Mouse (Mus musculus) T-helper 17 cell (primary cell): ENCODE measurements around the gene Uba6.

Experiments used
- in situ Hi-C, 2 experiments: fragments of 300-600 bp; cut with MboI, MseI; formaldehyde crosslinking; loops; 1 replicate in 1 of 2; 2 replicates in 1 of 2; pipeline ENCODE4 v1.15.1; 2025; ENCODE audit warnings: high pct_unique_total_duplicates in 2 of 2

Gene Uba6

GRCm38 (mm10) chr5:86172449-86173161, at the start of gene Uba6:
Gene Uba6 (minus strand): TSS chr5:86172803.
- in situ Hi-C loops: loop anchor here in 1 of 2 experiments (10.0 kb wide), 1 partner anchor 632 kb away; the partner anchor contains the start of gene Ythdc1

- in situ Hi-C loops: no loop called here
Measured at GRCm38 (mm10) chr5:86197801-86198200, 25.2 kb upstream of the Uba6 start, which contains the start of gene Gnrhr. Gene Gnrhr (minus strand): TSS chr5:86197901.

- in situ Hi-C loops: loop anchor here in 1 of 2 experiments (5.0 kb wide), 1 partner anchor 221 kb away; no protein-coding TSS in a partner anchor
Measured at GRCm38 (mm10) chr5:86191356-86191755, 18.8 kb upstream of the Uba6 start.

GRCm38 (mm10) chr5:86190770-86191169, 18.2 kb upstream of the Uba6 start:
- in situ Hi-C loops: loop anchor here in 1 of 2 experiments (5.0 kb wide), 1 partner anchor 222 kb away; no protein-coding TSS in a partner anchor

- in situ Hi-C loops: loop anchor here in 1 of 2 experiments (5.0 kb wide), 1 partner anchor 222 kb away; no protein-coding TSS in a partner anchor
Measured at GRCm38 (mm10) chr5:86190290-86190689, 17.7 kb upstream of the Uba6 start.

- in situ Hi-C loops: loop anchor here (5.0 kb wide), 2 partner anchors 220 to 610 kb away; no protein-coding TSS in a partner anchor
Measured at GRCm38 (mm10) chr5:86187441-86187840, 14.8 kb upstream of the Uba6 start.

- in situ Hi-C loops: loop anchor here in 1 of 2 experiments (10.0 kb wide), 1 partner anchor 631 kb away; the partner anchor contains the start of gene Ythdc1
Measured at GRCm38 (mm10) chr5:86173778-86174177, 1.2 kb upstream of the Uba6 start.

GRCm38 (mm10) chr5:86172088-86172448, 535 bp downstream of the Uba6 start:
- in situ Hi-C loops: loop anchor here in 1 of 2 experiments (10.0 kb wide), 1 partner anchor 633 kb away; the partner anchor contains the start of gene Ythdc1

- in situ Hi-C loops: no loop called here
Measured at GRCm38 (mm10) chr5:86129828-86130227, 42.8 kb downstream of the Uba6 start.

- in situ Hi-C loops: no loop called here
Measured at GRCm38 (mm10) chr5:86128749-86129148, 43.9 kb downstream of the Uba6 start.

- in situ Hi-C loops: no loop called here
Measured at GRCm38 (mm10) chr5:86118457-86119094, 54.0 kb downstream of the Uba6 start.

- in situ Hi-C loops: loop anchor here in 1 of 2 experiments (5.0 kb wide), 1 partner anchor 33 kb away; no protein-coding TSS in a partner anchor
Measured at GRCm38 (mm10) chr5:86113997-86114396, 58.6 kb downstream of the Uba6 start.

- in situ Hi-C loops: loop anchor here in 1 of 2 experiments (5.0 kb wide), 1 partner anchor 34 kb away; no protein-coding TSS in a partner anchor
Measured at GRCm38 (mm10) chr5:86113037-86113436, 59.6 kb downstream of the Uba6 start.

GRCm38 (mm10) chr5:86111074-86111473, 61.5 kb downstream of the Uba6 start:
- in situ Hi-C loops: loop anchor here in 1 of 2 experiments (5.0 kb wide), 1 partner anchor 36 kb away; no protein-coding TSS in a partner anchor

- in situ Hi-C loops: no loop called here
Measured at GRCm38 (mm10) chr5:86106610-86107009, 66.0 kb downstream of the Uba6 start.

- in situ Hi-C loops: loop anchor here in 1 of 2 experiments (5.0 kb wide), 1 partner anchor 35 kb away; the partner anchor contains the start of gene Cenpc1
Measured at GRCm38 (mm10) chr5:86102176-86102575, 70.4 kb downstream of the Uba6 start.

GRCm38 (mm10) chr5:86100621-86101020, 72.0 kb downstream of the Uba6 start:
- in situ Hi-C loops: loop anchor here in 1 of 2 experiments (5.0 kb wide), 1 partner anchor 33 kb away; the partner anchor contains the start of gene Cenpc1

- in situ Hi-C loops: no loop called here
Measured at GRCm38 (mm10) chr5:86098988-86099387, 73.6 kb downstream of the Uba6 start.

- in situ Hi-C loops: no loop called here
Measured at GRCm38 (mm10) chr5:86094754-86095153, 77.8 kb downstream of the Uba6 start.

GRCm38 (mm10) chr5:86086751-86087150, 85.9 kb downstream of the Uba6 start:
- in situ Hi-C loops: loop anchor here in 1 of 2 experiments (10.0 kb wide), 1 partner anchor 338 kb away; no protein-coding TSS in a partner anchor

GRCm38 (mm10) chr5:86084979-86085378, 87.6 kb downstream of the Uba6 start:
- in situ Hi-C loops: loop anchor here in 1 of 2 experiments (10.0 kb wide), 1 partner anchor 340 kb away; no protein-coding TSS in a partner anchor

GRCm38 (mm10) chr5:86083987-86084386, 88.6 kb downstream of the Uba6 start:
- in situ Hi-C loops: loop anchor here in 1 of 2 experiments (10.0 kb wide), 1 partner anchor 341 kb away; no protein-coding TSS in a partner anchor
